Mouse (Mus musculus) heart, embryonic 10.5 days (tissue): ENCODE results near the gene Ptbp3. TPM values are rescaled to one million over a fixed set of nuclear protein-coding genes. Genes with fewer than 3 reads are reported as not detected.

Source experiments
- DNase-seq: peaks from one replicate; pipeline ENCODE4 v3.0.0-alpha.2; 2017; ENCODE audit warnings: low spot score
- H3K27ac ChIP-seq: fragments of 300-500 bp; sonication (generic); 2 replicates; pipeline ENCODE4 v1.5.1; 2016; ENCODE audit warnings: mild to moderate bottlenecking
- H3K27me3 ChIP-seq: fragments of 300-500 bp; sonication (generic); 2 replicates; pipeline ENCODE4 v1.6.1; 2016; ENCODE audit warnings: mild to moderate bottlenecking; ENCODE audit not compliant: poor library complexity, insufficient read depth, severe bottlenecking
- H3K36me3 ChIP-seq: fragments of 300-500 bp; sonication (generic); 2 replicates; pipeline ENCODE4 v1.6.1; 2016; ENCODE audit warnings: mild to moderate bottlenecking, moderate library complexity
- H3K4me1 ChIP-seq: fragments of 300-500 bp; sonication (generic); 2 replicates; pipeline ENCODE4 v1.6.1; 2016; ENCODE audit warnings: mild to moderate bottlenecking
- H3K4me3 ChIP-seq: fragments of 300-500 bp; sonication (generic); 2 replicates; pipeline ENCODE4 v1.5.1; 2016; ENCODE audit warnings: mild to moderate bottlenecking, moderate library complexity
- H3K9me3 ChIP-seq: fragments of 300-500 bp; sonication (generic); 2 replicates; pipeline ENCODE4 v1.6.1; 2016; ENCODE audit warnings: mild to moderate bottlenecking, moderate library complexity
- WGBS: fragments of 180-500 bp; shearing (Covaris S2); methylation state at CpG from one replicate; pipeline ENCODE4 v1.1.7; 2016; 5-methylcytosine and 5-hydroxymethylcytosine counted together
- polyA plus RNA-seq: library from polyadenylated mRNA; unstranded; fragments of >200 nt; fragmentation: Nextera tagmentation; extraction: Ambion mirVana; gene quantifications from 2 replicates; pipeline ENCODE4 v1.2.1, GENCODE M21; 2016

Ptbp3 gene
- polyA plus RNA-seq, 1 experiment from 2014 or later, result 41.3 TPM

DNA sequence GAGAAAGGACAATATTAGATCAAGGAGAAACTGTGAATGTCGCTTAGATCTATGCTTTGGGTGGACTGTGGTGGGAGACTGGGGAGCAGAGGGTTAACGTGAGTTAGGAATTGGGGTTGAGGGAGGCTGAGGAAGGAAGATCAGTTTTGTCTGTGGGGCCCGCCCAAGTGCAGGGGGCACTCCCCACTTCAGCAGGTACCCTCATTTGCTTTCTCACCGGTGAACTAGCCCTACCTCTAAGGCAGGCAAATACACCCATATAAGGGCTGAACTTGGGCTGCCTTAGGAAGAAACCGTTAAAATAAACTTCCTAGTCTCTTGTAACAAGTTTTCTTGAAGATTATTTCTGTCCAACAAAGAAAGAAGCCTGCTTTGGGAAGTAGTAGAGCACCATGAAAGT lies 110.1 kb downstream of the Ptbp3 start:
- Histone ChIP-seq H3K4me1 (peaks cover 34% of the 10 kb centered on the region), H3K36me3 (no peaks in the 10 kb centered on the region), H3K27me3 (peaks cover 7% of the 10 kb centered on the region; the same call in 1 of the 2 replicates), H3K9me3 (no peaks in the 10 kb centered on the region), H3K4me3 (peak overlapping the region; percentile 79), H3K27ac (peak overlapping the region; percentile 96)
- no peak for DNase-seq
- WGBS, result 25% methylated on average over 5 of the region's 5 CpGs

DNA sequence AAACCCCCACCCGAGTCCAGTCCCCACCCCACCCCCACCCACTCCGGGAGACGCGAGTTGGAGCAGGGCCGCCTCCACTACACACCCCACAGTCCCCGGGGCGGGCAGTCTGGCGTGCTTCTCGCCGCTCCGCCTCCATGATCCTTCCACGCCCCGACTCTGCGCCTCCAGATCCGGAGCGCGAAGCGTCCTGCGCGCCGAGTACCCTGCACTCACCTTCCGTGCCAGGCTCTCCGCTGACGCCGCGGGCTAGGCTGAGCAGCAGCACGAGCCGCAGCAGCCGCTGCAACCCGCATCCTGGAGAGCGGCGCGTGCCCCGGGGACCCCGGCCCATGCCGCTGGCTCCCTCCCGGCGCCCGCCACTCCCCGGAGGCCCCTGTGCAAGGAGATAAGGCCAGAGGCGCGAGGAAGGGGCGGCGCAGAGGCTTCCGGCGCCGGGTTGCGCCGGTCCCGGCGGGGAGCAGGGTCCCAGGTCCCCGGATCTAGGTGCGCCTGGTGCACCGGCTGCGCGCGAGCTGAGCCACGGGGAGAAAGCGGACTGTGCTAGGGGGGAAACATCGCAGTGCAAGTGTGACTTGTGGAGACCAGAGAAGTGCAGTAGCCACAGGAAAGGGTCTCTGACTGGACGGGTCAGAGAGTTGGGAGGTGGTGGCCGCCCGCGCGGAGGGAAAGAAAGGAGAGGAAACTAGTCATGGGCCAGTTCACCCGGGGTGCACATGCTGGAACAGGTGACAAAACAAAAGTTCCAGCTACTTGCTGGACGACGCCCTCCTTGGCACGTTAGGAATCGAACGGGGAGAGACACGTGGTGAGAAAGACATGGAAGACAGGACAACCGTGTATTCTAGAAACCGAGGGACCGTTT lies 110.9 kb downstream of the Ptbp3 start, which contains the start of gene Susd1:
TSS of gene Susd1 (minus strand) at position 644 of the 865 bp plus-strand sequence.
- peak within 1 kb of the TSS; percentile 96 for H3K27ac ChIP-seq
- DNase-seq, result peak; percentile 89
- H3K4me3 ChIP-seq, result peak within 1 kb of the TSS; percentile 79
- no peaks in the 10 kb centered on the region for H3K9me3 ChIP-seq
- H3K4me1 ChIP-seq, result peaks cover 38% of the 10 kb centered on the region
- no peaks in the 10 kb centered on the region for H3K36me3 ChIP-seq
- under 1% methylated on average over 75 of the region's 75 CpGs for WGBS
- peaks cover 7% of the 10 kb centered on the region; the same call in 1 of the 2 replicates for H3K27me3 ChIP-seq

DNA sequence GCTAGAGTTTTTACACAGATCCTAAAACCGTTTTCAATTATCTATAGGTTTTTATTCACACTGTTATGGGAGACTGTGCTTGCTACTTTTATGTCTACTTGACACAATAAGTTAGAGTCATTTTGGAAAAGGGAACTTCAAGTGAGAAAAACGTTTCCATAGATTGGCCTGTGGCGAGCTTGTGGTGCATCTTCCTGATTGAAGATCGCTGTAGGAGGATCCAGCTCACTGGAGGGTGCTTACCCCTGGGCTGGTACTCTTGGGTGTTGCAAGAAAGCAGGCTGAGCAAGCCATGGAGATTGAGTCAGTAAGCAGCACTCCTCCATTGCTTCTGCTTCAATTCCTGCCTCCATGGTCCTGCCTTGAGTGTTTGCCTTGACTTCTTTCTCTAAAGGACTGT lies 113.2 kb downstream of the Ptbp3 start:
- DNase-seq, result no peak
- no peaks in the 10 kb centered on the region for H3K9me3 ChIP-seq
- H3K4me3 ChIP-seq, result no peak overlapping the region
- peaks cover 41% of the 10 kb centered on the region for H3K4me1 ChIP-seq
- H3K36me3 ChIP-seq, result no peaks in the 10 kb centered on the region
- WGBS, result 83% methylated on average over 4 of the region's 4 CpGs
- H3K27me3 ChIP-seq, result peaks cover 7% of the 10 kb centered on the region; the same call in 1 of the 2 replicates
- no peak overlapping the region for H3K27ac ChIP-seq

DNA sequence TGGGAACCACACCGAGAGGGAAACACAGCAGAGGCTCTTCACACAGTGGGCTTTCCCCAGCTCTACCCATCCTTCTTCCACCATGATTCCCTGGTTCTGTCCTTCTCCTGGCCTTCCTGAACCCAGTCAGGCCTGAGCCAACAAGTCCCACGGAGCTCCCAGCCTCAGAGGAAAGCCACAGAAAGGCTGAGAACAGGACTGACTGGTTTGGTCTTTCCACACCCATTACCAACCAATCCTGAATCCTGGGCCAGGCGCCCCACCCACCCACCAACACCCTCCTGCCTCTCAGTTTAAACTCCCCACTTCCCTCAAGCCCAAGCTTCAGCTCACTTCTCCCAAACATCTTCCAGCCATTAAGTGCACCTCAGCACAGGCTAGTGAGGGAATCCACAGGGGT lies 115.1 kb downstream of the Ptbp3 start:
- DNase-seq, result no peak
- 64% methylated on average over 3 of the region's 3 CpGs for WGBS

DNA sequence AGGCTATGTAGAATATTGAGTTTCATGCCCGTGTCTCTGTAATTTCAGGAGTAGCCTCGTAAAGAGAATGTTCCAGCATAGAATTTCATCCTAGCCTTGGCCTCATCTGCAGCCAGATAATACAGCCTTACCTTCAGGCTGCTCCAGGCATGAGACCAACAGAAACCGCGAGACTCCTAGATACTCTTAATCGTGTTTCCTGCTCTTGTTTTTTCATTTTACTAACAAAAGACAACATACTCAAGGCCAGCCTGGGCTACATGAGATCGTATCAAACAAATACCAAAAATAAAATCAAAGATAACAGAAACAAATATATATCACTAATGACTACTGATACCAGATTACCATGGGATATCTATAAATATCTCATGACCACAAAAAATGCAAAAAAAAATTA lies 120.0 kb downstream of the Ptbp3 start:
- Histone ChIP-seq H3K4me3 (no peak overlapping the region), H3K36me3 (0 out of 2 replicates have a peak, but pooled peaks cover 1% of the 10 kb centered on the region), H3K9me3 (no peaks in the 10 kb centered on the region), H3K27me3 (no peaks in the 10 kb centered on the region), H3K4me1 (peaks cover 11% of the 10 kb centered on the region), H3K27ac (no peak overlapping the region)
- no peak for DNase-seq
- 76% methylated on average over 6 of the region's 6 CpGs for WGBS

More for the DNA sequence above, 115.1 kb downstream of the Ptbp3 start:
- no peaks in the 10 kb centered on the region for H3K9me3 ChIP-seq
- H3K4me3 ChIP-seq, result no peak overlapping the region
- H3K27ac ChIP-seq, result no peak overlapping the region
- H3K4me1 ChIP-seq, result peaks cover 35% of the 10 kb centered on the region
- H3K27me3 ChIP-seq, result peaks cover 4% of the 10 kb centered on the region; the same call in 1 of the 2 replicates
- no peaks in the 10 kb centered on the region for H3K36me3 ChIP-seq

DNA sequence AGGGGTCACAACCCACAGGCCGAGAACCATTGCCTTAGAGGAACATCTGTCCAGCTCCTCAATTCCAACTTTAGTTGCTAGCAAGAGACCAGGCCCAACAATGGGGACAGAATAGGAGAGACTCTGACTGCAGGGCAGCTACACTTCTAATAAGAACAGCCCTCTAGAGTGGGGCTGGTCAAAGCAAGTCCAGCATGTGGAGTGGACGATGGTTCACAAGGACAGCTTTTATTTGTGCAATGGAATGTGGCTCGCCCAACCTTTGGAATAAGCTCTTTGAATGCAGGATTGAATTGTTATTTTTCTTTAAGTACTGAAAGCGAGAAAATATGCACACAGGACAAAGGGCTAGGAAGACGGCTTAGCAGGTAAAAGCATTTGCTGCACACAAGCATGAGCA lies 122.7 kb downstream of the Ptbp3 start:
- 88% methylated on average over 5 of the region's 5 CpGs for WGBS
- H3K9me3 ChIP-seq, result no peaks in the 10 kb centered on the region
- H3K36me3 ChIP-seq, result peaks cover 8% of the 10 kb centered on the region; the same call in 1 of the 2 replicates
- H3K4me3 ChIP-seq, result no peak overlapping the region
- no peak overlapping the region for H3K27ac ChIP-seq
- DNase-seq, result no peak
- no peaks in the 10 kb centered on the region for H3K27me3 ChIP-seq
- 0 out of 2 replicates have a peak, but pooled peaks cover 5% of the 10 kb centered on the region for H3K4me1 ChIP-seq

DNA sequence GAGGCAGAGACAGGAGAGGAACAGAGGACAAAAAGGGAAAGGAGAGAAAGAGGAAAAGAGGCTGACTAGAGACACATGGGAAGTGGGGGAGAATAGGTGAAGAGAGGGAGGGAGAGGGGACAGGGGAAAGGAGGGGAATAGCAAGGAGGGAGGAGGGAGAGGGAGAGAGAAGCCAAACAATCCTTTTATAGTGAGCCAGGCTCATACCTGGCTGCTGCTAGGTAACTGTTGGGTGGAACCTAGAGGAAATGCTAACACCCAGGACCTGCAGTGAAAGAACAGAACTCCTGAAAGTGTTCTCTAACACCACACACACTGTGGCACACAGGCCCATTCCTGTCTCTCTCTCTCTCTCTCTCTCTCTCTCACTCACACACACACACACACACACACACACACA lies 126.4 kb downstream of the Ptbp3 start:
- Histone ChIP-seq H3K9me3 (no peaks in the 10 kb centered on the region), H3K36me3 (peaks cover 8% of the 10 kb centered on the region; the same call in 1 of the 2 replicates), H3K27ac (0 out of 2 replicates have a peak overlapping the region, but pooled peaks have one; percentile 33), H3K4me3 (no peak overlapping the region), H3K27me3 (no peaks in the 10 kb centered on the region), H3K4me1 (peaks cover 3% of the 10 kb centered on the region; the same call in 1 of the 2 replicates)
- no peak for DNase-seq

DNA sequence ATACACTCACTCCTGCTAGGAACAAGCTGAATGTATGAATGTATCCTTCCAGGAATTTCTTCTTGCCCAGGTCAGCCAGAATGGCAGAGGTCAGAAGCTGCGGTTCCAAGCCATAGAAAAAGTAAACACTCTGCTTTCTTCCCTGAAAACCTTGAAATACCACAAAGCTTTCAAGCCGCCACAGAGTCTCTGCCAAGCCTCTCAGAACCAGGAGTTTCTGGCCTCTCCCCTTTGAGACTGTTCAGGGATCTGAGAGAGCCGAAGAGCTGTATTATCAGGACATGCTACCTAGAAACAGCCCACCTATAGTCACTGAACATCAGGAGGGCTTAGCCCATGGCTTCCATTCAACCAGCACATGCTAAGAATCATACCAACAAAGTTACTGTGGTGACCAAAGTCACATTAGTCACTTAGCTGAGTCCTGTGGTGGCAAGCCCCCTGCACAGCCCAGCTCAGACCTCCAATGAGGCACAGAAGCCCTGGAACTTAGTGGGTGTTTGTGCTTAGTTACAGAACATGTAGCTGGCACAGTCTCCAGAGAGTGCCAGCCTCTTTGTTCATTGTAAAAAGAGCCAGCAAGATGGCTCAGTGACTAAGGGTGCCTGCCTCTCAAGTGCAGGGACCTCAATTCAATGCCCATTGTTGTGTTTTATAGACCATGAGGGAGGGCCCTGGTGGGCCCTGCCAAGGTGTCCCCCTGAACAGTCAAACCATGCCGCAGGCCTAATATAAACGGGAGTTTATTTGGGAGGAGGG lies 127.0 kb downstream of the Ptbp3 start:
- Histone ChIP-seq H3K27me3 (no peaks in the 10 kb centered on the region), H3K27ac (peak overlapping the region; percentile 33; the same call in 1 of the 2 replicates)

More for the DNA sequence above, 127.0 kb downstream of the Ptbp3 start:
- peaks cover 10% of the 10 kb centered on the region; the same call in 1 of the 2 replicates for H3K36me3 ChIP-seq
- no peaks in the 10 kb centered on the region for H3K9me3 ChIP-seq
- peaks cover 3% of the 10 kb centered on the region; the same call in 1 of the 2 replicates for H3K4me1 ChIP-seq
- WGBS, result 70% methylated on average over 5 of the region's 5 CpGs
- no peak overlapping the region for H3K4me3 ChIP-seq
- no peak for DNase-seq

Other genes starting within 250 kb of the Ptbp3 start
- 8.1 and 9.7 TPM in 2 replicates for gene Susd1, start 110.7 kb downstream of the Ptbp3 start, polyA plus RNA-seq
- 27.6 and 32.5 TPM in 2 replicates for gene Hsdl2, start 32.2 kb upstream of the Ptbp3 start, polyA plus RNA-seq
- 31.0 and 37.3 TPM in 2 replicates for gene E130308A19Rik, start 76.8 kb upstream of the Ptbp3 start, polyA plus RNA-seq